Mouse (Mus musculus): ENCODE measurements around the gene Gnpat.

Gnpat gene

GRCm38 (mm10) chr8:124826658-124827057, 36.2 kb upstream of the Gnpat start:
- Histone ChIP-seq H3K27me3 (ENCODE audit: insufficient read depth, low read length) (0 out of 2 replicates have a peak, but pooled peaks cover 12% of the 10 kb centered on the region), H3K4me1 (replicated peaks; ENCODE audit: low read depth, low read length) (peaks cover 74% of the 10 kb centered on the region), H3K9me3 (ENCODE audit: low read length) (no peaks in the 10 kb centered on the region), H3K36me3 (ENCODE audit: insufficient read depth, low read length) (no peaks in the 10 kb centered on the region), H3K4me3 (replicated peaks; ENCODE audit: low read length) (no peak overlapping the region)
- no peak for TF ChIP-seq CTCF (conservative IDR thresholded peaks at IDR 0.05; ENCODE audit: low read length)
- TF ChIP-seq NANOG (IDR thresholded peaks at IDR 0.05; ENCODE audit: borderline replicate concordance, low read length): no peak
- no peak for TF ChIP-seq POU5F1 (IDR thresholded peaks at IDR 0.05; ENCODE audit: borderline replicate concordance, low read length)

- H3K36me3 ChIP-seq (ENCODE audit: insufficient read depth, low read length): no peaks in the 10 kb centered on the region
- TF ChIP-seq NANOG (IDR thresholded peaks at IDR 0.05; ENCODE audit: borderline replicate concordance, low read length) (no peak), CTCF (conservative IDR thresholded peaks at IDR 0.05; ENCODE audit: low read length) (peak; percentile 95)
- peaks cover 71% of the 10 kb centered on the region for H3K4me1 ChIP-seq (replicated peaks; ENCODE audit: low read depth, low read length)
- no peak overlapping the region for H3K4me3 ChIP-seq (replicated peaks; ENCODE audit: low read length)
- peaks cover 19% of the 10 kb centered on the region; the same call in 1 of the 2 replicates for H3K27me3 ChIP-seq (ENCODE audit: insufficient read depth, low read length)
- no peaks in the 10 kb centered on the region for H3K9me3 ChIP-seq (ENCODE audit: low read length)
Observed at GRCm38 (mm10) chr8:124827387-124827786, 35.4 kb upstream of the Gnpat start.

- no peaks in the 10 kb centered on the region for H3K9me3 ChIP-seq (ENCODE audit: low read length)
- peaks cover 31% of the 10 kb centered on the region for H3K27me3 ChIP-seq (ENCODE audit: insufficient read depth, low read length)
- peaks cover 63% of the 10 kb centered on the region for H3K4me1 ChIP-seq (replicated peaks; ENCODE audit: low read depth, low read length)
- H3K4me3 ChIP-seq (replicated peaks; ENCODE audit: low read length): 0 out of 2 replicates have a peak overlapping the region, but pooled peaks have one; percentile 10
- H3K36me3 ChIP-seq (ENCODE audit: insufficient read depth, low read length): no peaks in the 10 kb centered on the region
- TF ChIP-seq NANOG (IDR thresholded peaks at IDR 0.05; ENCODE audit: borderline replicate concordance, low read length) (no peak), CTCF (conservative IDR thresholded peaks at IDR 0.05; ENCODE audit: low read length) (no peak), POU5F1 (IDR thresholded peaks at IDR 0.05; ENCODE audit: borderline replicate concordance, low read length) (no peak)
Observed at GRCm38 (mm10) chr8:124828561-124829240, 34.1 kb upstream of the Gnpat start.

GRCm38 (mm10) chr8:124830050-124830449, 32.8 kb upstream of the Gnpat start:
- H3K4me3 ChIP-seq (replicated peaks; ENCODE audit: low read length): peak overlapping the region; percentile 71
- H3K9me3 ChIP-seq (ENCODE audit: low read length): no peaks in the 10 kb centered on the region
- TF ChIP-seq NANOG (IDR thresholded peaks at IDR 0.05; ENCODE audit: borderline replicate concordance, low read length) (no peak), CTCF (conservative IDR thresholded peaks at IDR 0.05; ENCODE audit: low read length) (no peak), POU5F1 (IDR thresholded peaks at IDR 0.05; ENCODE audit: borderline replicate concordance, low read length) (no peak)
- no peaks in the 10 kb centered on the region for H3K36me3 ChIP-seq (ENCODE audit: insufficient read depth, low read length)
- peaks cover 67% of the 10 kb centered on the region for H3K4me1 ChIP-seq (replicated peaks; ENCODE audit: low read depth, low read length)
- peaks cover 35% of the 10 kb centered on the region for H3K27me3 ChIP-seq (ENCODE audit: insufficient read depth, low read length)

- no peak for TF ChIP-seq CTCF (conservative IDR thresholded peaks at IDR 0.05; ENCODE audit: low read length)
- TF ChIP-seq NANOG (IDR thresholded peaks at IDR 0.05; ENCODE audit: borderline replicate concordance, low read length): no peak
- H3K4me1 ChIP-seq (replicated peaks; ENCODE audit: low read depth, low read length): peaks cover 59% of the 10 kb centered on the region
- H3K27me3 ChIP-seq (ENCODE audit: insufficient read depth, low read length): peaks cover 35% of the 10 kb centered on the region
- no peak overlapping the region for H3K4me3 ChIP-seq (replicated peaks; ENCODE audit: low read length)
- no peaks in the 10 kb centered on the region; the same call in 1 of the 2 replicates for H3K36me3 ChIP-seq (ENCODE audit: insufficient read depth, low read length)
- H3K9me3 ChIP-seq (ENCODE audit: low read length): no peaks in the 10 kb centered on the region
Observed at GRCm38 (mm10) chr8:124831531-124831930, 31.3 kb upstream of the Gnpat start.

- peaks cover 55% of the 10 kb centered on the region for H3K4me1 ChIP-seq (replicated peaks; ENCODE audit: low read depth, low read length)
- TF ChIP-seq NANOG (IDR thresholded peaks at IDR 0.05; ENCODE audit: borderline replicate concordance, low read length) (no peak), CTCF (conservative IDR thresholded peaks at IDR 0.05; ENCODE audit: low read length) (no peak), POU5F1 (IDR thresholded peaks at IDR 0.05; ENCODE audit: borderline replicate concordance, low read length) (no peak)
- H3K9me3 ChIP-seq (ENCODE audit: low read length): no peaks in the 10 kb centered on the region
- no peaks in the 10 kb centered on the region; the same call in 1 of the 2 replicates for H3K36me3 ChIP-seq (ENCODE audit: insufficient read depth, low read length)
- no peak overlapping the region for H3K4me3 ChIP-seq (replicated peaks; ENCODE audit: low read length)
- H3K27me3 ChIP-seq (ENCODE audit: insufficient read depth, low read length): peaks cover 35% of the 10 kb centered on the region
Observed at GRCm38 (mm10) chr8:124831941-124832340, 30.9 kb upstream of the Gnpat start.

GRCm38 (mm10) chr8:124833430-124834205, 29.2 kb upstream of the Gnpat start:
- TF ChIP-seq POU5F1 (IDR thresholded peaks at IDR 0.05; ENCODE audit: borderline replicate concordance, low read length) (no peak), NANOG (IDR thresholded peaks at IDR 0.05; ENCODE audit: borderline replicate concordance, low read length) (no peak), CTCF (conservative IDR thresholded peaks at IDR 0.05; ENCODE audit: low read length) (no peak)
- Histone ChIP-seq H3K4me1 (replicated peaks; ENCODE audit: low read depth, low read length) (peaks cover 38% of the 10 kb centered on the region), H3K9me3 (ENCODE audit: low read length) (no peaks in the 10 kb centered on the region), H3K27me3 (ENCODE audit: insufficient read depth, low read length) (peaks cover 30% of the 10 kb centered on the region), H3K4me3 (replicated peaks; ENCODE audit: low read length) (peak overlapping the region; percentile 53; the same call in 1 of the 2 replicates), H3K36me3 (ENCODE audit: insufficient read depth, low read length) (peaks cover 16% of the 10 kb centered on the region)

- peaks cover 27% of the 10 kb centered on the region for H3K27me3 ChIP-seq (ENCODE audit: insufficient read depth, low read length)
- H3K4me3 ChIP-seq (replicated peaks; ENCODE audit: low read length): no peak overlapping the region
- TF ChIP-seq NANOG (IDR thresholded peaks at IDR 0.05; ENCODE audit: borderline replicate concordance, low read length) (no peak), CTCF (conservative IDR thresholded peaks at IDR 0.05; ENCODE audit: low read length) (no peak), POU5F1 (IDR thresholded peaks at IDR 0.05; ENCODE audit: borderline replicate concordance, low read length) (no peak)
- no peaks in the 10 kb centered on the region for H3K9me3 ChIP-seq (ENCODE audit: low read length)
- peaks cover 38% of the 10 kb centered on the region for H3K36me3 ChIP-seq (ENCODE audit: insufficient read depth, low read length)
- H3K4me1 ChIP-seq (replicated peaks; ENCODE audit: low read depth, low read length): peaks cover 30% of the 10 kb centered on the region
Observed at GRCm38 (mm10) chr8:124835848-124836247, 27.0 kb upstream of the Gnpat start.
